Mouse (Mus musculus): ENCODE results near the gene Tnfsf12. TPM values are rescaled to one million over a fixed set of nuclear protein-coding genes. Genes with fewer than 3 reads are reported as not detected.

Tnfsf12 gene
- total RNA-seq, 2 experiments from 2014 or later, result 8.6 to 10.4 TPM

DNA sequence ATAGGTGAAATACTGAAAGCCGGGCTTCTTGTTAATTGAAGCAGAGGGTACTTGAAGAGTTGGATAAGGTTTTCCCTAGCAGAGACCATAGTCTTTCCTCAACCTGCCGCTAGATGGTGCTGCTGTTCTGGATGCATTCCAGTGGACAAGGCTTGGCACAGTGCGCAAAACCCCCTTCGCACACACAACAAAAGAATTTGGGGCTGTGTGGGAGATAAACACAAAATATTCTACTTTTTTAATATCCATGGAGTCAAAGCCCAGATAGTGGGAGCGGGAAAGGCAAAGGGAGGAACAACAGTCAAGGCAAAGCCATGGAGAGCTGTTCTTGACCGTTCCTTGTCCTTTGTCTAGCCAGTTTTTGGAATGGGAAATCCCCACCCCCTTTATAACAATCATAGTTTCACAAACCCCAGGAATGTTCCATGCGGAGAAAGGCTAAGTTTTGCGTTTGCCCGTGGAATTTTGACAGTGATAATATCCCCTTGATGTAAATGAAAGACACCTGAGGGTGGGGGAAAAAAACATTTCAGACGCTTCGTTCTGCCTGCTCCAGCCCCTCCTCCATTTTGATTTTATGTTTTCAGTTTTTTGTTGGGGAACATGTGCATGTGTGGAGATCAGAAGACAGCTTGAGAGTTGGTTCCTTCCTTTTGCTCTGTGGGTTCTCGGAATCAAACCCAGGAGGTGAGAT lies 12.7 kb downstream of the Tnfsf12 start:
- peak; percentile 81 to 82 for DNase-seq
- intact Hi-C loops (cut with DNase I), result loop anchor here (2.0 to 5.0 kb wide), 3 partner anchors 34 to 560 kb away; partner anchors contain the start of gene 9130213A22Rik

DNA sequence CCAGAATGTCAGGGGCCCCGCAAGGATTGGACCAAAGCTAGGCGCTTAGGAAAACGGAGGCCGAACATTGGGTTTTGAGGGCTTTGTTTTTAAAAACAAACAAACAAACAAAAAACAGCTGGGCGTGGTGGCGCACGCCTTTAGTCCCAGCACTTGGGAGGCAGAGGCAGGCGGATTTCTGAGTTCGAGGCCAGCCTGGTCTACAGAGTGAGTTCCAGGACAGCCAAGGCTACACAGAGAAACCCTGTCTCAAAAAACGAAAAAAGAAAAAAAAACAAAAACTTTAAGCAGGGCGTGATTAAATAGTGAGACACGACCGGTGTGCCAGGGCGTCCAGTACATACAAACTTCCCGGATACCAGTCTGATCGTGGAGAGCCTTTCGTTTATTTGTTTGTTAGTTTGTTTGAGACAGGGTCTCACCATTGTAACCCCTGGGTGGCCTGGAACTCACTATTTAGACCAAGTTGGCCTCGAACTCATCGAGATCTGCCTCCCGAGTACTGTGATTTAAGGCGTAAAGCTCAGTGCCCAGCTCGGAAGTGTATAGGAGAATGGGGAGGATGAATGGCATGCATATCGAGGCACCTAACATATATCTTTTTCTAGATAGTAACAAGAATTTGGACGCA lies 13.3 kb downstream of the Tnfsf12 start:
- intact Hi-C loops (cut with DNase I), result loop anchor here (2.0 to 5.0 kb wide), 3 partner anchors 35 to 560 kb away; partner anchors contain the start of gene 9130213A22Rik
- no peak for DNase-seq

DNA sequence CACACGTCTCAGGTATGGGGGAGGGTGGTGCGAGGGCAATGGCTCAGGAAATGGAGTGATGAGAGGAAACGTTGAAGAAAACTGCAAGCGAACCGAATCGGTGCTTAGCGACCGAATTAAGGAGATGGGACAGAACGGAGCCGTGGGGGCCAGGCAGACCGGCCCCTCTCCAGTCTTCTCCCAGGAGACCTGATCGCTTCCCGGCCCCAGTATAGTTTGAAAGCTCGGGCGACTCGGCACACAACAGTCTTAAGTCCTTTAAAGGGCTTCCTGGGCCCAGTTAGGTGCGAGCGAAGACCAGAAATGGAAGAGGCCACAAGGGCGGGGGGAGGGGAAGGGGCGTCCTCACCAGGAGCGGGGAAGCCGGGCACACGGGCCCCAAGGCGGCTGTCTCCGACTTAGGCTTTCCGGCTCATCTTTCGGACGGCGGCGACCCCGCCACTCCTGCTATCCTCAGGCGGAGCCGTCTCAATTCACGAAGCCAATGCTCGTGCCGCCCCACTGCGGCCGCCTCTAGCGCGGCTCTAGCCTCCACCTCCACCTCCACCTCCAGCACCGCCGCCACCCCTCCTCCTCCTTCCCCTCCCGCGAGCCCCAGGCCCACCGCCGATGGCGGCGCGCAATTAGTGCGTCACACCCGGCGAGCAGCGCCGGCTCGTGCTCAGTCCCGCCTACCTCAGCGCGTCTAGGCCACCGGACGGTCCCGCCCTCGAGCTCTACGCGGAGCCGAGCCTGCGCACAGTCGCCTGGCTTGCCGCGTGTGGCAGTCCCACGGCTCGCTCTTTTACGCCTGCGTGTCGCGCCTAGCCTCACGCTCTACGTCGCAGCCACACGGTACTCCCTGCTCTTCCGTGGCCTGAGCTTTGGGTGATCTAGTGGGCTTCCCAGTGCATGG lies 14.1 kb downstream of the Tnfsf12 start, which contains the start of gene Senp3:
Gene Senp3, minus strand, starts transcription at position 771 of the 895 bp plus-strand sequence.
- intact Hi-C loops (cut with DNase I), result loop anchor here (2.0 to 5.0 kb wide), 3 partner anchors 36 to 559 kb away; partner anchors contain the start of gene 9130213A22Rik
- peak; percentile 90 to 94 for DNase-seq

DNA sequence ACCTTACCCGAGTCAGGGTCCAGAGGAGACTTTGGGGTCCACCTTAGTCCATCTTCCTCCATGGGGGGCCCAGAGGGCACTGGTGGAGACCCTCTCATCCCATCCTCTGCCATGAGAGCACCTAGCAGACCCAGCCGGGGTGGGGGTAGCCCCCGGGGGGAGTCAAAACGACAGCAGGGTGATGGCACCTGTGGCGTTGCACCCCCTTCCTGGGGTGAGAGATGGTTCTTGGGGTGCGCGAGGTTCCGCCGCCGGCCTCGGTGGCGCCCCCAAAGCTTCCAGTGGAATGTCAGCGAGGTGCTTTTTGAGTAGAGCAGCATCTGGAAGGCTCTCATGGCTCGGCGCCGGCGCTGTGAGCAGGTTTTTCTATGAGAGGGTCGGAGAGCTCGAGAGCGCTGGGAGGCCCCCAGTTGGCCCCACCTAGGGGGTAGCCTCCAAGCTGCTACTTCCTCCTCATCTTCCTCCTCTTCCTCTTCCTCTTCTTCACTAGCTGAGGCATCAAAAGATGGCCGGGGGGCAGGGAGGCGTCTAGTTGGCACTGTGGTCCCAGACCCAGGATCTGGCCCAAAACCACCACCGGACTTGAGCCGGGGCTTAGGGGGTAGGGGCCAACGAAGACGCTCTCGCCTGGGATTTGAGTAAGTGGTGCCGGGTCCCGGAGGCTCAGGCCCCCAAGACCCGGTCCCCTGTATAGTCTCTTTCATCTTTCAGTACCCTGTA lies 15.4 kb downstream of the Tnfsf12 start:
- intact Hi-C loops (cut with DNase I), result loop anchor here (5.0 kb wide), 1 partner anchor 37 kb away; no protein-coding TSS in a partner anchor
- no peak for DNase-seq

DNA sequence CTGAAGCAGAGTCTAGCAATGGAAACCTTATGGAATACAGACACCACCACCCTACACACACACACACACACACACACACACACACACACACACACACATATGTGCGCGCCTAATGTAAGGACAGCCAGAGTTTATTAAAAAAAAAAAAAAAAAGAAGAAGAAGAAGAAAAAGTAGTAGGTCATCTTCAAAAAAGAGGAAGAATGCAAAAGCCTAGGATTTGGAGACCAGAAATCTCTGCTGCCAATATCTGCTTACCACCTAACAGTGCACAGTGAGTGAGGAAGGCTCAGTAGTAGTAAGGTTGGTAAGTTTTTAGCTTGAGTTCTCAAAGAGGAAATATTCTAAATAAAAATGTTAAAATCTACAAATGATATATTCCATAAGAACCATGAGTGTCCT lies 16.5 kb downstream of the Tnfsf12 start:
- DNase-seq, result no peak
- intact Hi-C loops (cut with DNase I), result no loop called here

DNA sequence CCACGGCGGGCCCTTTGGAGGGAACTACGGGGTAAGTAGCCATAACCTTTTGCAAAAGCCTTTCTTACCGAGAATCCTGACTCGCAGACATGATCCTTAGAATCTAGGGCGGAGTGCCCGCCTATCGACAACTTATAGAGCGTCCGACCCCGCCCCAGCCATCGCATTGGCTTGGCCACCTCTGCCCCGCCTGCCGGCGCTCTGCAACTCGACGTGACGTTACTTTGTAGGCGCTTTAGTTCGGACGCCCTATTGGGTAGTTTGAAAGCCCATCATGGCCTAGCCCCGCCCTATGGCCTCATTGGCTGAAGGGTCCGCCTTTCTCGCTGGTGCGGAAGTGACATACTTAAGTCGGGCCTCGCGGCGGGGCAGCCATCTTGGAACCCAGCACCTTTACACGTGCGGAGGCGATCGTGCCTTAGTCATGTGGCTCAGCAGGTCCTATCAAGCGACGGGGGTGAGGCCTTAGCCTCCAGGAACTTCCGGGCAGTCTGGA lies 23.4 kb downstream of the Tnfsf12 start, which contains the start of gene Eif4a1:
Gene Eif4a1, minus strand, starts transcription at position 213 of the 496 bp plus-strand sequence.
- DNase-seq, result peak; percentile 99 to 100
- intact Hi-C loops (cut with DNase I), result no loop called here

DNA sequence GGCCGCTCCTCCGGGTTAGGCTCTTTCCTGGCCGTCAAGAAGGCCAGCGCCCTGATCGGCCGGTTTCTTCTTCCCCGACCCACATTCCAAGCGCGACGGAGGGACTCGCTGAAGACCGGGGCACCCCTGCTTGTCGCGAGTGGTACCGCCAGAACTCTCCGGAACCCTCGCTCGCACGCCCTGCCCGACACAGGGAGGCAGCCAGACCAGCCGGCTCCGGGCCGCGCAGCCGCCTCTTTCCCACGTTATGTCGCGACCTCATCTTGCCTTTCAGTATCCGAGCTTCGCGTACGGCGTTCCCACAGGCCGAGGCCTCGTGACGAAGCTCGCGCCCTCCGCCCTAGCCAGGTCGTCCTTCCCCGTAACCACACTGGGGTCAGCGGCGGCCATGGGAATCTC lies 23.9 kb downstream of the Tnfsf12 start:
- no peak for DNase-seq
- intact Hi-C loops (cut with DNase I), result no loop called here

DNA sequence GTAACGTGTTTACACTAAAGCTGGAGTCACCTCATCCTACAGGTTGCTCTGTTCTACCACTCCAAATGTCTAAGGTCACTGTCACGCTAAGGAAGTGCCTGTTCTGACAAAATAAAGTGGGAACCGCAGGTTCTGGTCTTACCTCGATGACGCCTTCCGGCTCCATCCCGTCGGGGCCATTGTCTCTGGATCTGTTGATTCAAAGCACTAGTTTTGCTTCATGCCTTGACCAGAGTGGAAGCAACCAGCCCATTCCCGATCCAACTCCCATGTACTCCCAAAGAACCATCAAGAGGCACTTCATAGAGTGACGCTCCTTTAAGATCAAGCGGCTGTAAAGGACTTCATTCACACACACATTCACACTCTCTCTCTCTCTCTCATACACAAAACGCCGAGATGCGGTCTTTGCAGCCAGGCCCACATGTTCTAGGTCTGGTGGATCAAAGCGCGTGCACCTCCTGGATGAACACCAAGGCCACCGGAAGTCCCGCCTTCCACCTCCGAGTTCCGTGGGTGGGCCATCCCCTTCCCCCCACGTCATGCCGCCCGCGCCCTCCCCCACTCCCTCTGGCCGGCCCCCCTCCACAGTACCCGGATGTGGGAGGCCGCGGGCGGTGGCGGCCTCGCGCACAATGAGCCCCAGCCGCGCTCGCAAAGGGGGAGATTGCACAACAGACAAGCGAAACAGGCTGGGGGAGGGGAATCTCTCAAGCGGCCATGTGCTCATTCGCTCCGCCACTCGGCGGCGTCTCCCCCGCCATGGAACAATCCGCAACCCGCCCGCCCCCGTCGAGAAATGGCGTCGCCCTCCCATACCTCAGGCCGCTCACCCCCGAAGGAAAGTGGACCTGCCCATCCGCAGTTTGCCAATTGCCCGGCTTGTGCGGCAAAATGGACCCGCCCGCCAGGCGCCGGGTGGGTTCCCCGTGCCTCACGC lies 24.6 kb downstream of the Tnfsf12 start:
- intact Hi-C loops (cut with DNase I), result no loop called here

DNA sequence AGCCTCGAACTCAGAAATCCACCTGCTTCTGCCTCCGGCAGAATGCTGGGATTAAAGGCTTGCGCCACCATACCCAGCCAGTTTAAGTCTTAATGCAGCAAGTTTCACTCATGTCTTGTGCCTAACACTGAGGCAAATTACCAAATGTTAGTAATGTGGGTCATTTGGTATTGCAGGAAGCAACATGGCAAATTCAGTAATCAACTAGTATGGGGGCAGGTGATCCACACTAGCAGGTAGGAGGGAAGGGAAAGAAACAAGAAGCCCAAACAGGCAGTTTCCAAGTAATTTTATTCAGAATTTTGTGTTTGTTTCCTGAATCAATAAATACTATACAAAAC lies 29.0 kb downstream of the Tnfsf12 start:
- intact Hi-C loops (cut with DNase I), result no loop called here
- DNase-seq, result no peak

More for the DNA sequence above, 24.6 kb downstream of the Tnfsf12 start:
- DNase-seq, result peak; percentile 91 to 95

DNA sequence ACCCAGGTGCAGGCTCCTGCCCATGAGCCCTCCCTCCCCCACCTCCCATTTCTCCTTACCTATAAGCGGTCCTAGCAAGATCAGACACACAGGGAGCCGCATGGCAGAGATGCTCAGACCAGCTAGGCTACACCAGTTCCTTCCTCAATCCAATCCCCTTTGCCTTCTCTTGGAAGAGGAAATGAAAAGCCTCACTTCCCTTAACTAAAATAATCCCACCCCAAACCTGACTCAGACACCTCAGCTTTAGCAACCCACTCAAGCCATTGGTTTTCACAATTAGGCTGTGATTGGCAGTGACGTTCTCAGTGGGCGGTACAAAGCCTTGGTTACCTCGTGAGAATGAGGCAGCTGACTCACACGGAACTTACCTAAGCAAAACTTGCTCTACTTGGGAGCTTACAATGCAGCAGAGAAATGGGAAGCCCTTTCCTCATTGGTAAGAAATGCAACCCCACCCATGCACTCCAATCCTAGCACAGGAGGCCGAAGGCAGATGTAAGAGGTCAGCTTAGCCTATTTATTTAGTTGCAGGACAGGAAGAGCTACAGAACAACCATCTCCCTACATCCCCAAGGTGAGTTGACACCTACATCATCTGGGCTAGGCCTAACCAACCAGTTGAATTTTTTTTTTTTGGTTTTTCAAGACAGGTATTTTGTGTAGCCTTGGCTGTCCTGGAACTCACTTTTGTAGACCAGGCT lies 29.5 kb downstream of the Tnfsf12 start, which contains the start of gene Cd68:
Gene Cd68, minus strand, starts transcription at position 193 of the 704 bp plus-strand sequence.
- intact Hi-C loops (cut with DNase I), result no loop called here
- no peak for DNase-seq

DNA sequence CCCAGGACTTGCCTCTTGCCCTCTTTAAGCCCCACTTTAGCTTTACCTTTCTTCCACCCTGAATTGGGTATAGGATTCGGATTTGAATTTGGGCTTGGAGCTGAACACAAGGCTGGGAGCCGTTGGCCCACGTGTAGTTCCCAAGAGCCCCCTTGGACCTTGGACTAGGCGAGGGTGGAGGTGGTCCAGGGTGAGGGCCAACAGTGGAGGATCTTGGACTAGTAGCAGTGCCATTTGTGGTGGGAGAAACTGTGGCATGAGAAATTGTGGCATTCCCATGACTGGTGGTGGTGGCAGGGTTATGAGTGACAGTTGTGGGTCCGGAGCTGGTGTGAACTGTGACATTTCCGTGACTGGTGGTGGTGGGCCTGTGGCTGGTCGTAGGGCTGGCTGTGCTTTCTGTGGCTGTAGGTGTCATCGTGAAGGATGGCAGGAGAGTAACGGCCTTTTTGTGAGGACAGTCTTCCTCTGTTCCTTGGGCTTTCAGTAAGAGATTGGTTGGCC lies 30.1 kb downstream of the Tnfsf12 start:
- intact Hi-C loops (cut with DNase I), result no loop called here
- DNase-seq, result no peak

DNA sequence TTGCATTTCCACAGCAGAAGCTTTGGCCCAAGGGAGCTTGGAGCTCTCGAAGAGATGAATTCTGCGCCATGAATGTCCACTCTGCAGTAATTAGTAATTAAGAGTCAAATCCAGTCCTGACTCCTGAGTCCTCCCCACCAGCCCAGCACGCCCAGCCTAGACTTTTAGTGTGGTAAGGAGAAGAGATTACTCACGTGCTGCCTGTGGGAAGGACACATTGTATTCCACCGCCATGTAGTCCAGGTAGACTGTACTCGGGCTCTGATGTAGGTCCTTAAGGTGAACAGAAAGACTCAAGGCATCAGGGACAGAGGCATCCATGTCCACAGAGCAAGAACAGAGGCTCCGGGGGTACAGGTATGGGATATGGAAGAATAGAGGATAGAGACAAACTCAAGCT lies 30.8 kb downstream of the Tnfsf12 start:
- DNase-seq, result no peak
- intact Hi-C loops (cut with DNase I), result no loop called here

DNA sequence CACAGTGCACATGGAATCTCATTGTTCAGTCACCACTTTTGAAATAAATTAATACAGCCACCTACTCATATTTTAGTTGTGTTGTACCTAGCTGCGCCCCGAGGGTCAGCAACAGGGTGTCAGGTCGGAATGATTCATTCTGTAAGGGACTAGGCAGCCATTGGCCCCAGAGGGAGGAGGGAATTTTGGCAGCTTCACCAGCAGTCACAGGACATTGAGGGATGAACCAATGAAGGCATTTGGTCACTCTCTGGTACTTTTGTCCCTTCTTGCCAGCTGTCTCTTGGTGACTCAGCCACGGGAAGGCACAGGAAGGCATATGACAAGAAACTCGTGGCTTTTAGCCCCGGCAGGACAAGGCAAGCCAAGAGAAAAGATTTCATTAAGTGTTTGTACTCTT lies 31.9 kb downstream of the Tnfsf12 start:
- intact Hi-C loops (cut with DNase I), result no loop called here
- no peak for DNase-seq

DNA sequence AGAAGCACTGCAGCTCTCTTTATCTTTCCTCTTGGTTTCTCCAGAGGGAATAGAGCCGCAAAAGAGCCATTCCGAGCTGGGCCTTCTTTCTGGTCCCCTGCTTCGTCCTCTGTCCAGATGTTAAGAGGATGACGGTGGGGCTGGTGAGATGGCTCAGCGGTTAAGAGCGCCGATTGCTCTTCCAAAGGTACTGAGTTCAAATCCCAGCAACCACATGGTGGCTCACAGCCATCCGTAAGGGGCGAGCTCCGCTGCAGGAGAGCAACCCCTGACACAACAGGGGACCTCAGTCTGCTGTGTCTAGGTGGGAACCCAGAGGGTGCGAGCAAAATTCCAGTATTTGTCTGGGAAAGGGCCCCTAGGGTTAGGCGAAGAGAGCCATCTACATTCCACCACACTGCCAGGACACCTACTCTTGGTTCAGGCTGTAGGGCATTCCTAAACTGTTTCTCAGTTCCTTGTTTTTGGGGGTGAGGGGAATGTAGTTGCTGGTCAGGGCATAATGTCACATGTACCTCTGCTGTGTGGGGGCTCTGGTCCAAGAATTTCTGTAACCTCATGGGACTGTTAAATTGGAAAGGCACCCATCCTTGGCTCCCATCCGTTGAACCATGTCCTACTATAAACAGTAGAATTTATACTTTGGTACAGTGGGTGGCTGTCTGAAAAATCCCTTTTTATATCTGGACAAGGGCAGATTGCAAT lies 32.5 kb downstream of the Tnfsf12 start:
- intact Hi-C loops (cut with DNase I), result no loop called here
- DNase-seq, result no peak

DNA sequence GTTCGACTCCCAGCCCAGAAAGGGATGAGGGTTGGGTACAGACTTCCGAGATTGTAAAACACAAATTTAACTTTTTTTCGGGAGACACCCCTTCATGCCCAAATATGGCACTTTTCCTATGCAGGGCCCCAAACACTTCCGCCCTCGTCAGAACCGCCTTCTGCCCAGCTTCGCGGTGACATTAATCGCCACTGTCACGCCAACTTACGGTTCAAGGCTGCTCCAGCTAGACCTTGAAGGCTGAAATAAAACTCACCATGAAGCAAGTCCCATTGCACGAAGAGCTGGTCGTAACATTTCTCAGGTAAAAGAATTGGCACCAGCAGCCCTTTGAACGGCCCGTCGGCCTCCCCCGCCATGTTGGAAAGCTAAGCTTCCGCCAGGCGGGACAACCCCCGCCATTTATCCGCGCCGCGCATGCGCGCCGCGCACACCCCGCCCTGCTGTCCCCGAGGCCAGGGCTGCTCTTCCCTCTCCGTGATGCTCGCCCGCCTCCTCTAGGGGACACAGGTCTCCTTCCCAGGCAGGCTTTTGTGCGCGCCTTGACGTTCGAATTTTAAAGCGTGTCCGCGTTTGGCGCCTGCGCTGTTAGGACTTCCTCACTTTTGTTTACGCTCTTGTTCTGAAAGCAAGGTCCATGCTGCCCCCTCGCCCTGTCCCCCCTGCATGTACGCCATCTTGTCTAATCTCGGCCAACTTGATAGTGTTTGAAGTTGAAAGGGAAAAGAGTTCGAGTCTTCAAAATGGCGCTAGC lies 33.3 kb downstream of the Tnfsf12 start, which contains the start of gene Mpdu1:
Gene Mpdu1, minus strand, starts transcription at position 430 of the 754 bp plus-strand sequence.
- intact Hi-C loops (cut with DNase I), result no loop called here
- peak; percentile 90 to 91 for DNase-seq

DNA sequence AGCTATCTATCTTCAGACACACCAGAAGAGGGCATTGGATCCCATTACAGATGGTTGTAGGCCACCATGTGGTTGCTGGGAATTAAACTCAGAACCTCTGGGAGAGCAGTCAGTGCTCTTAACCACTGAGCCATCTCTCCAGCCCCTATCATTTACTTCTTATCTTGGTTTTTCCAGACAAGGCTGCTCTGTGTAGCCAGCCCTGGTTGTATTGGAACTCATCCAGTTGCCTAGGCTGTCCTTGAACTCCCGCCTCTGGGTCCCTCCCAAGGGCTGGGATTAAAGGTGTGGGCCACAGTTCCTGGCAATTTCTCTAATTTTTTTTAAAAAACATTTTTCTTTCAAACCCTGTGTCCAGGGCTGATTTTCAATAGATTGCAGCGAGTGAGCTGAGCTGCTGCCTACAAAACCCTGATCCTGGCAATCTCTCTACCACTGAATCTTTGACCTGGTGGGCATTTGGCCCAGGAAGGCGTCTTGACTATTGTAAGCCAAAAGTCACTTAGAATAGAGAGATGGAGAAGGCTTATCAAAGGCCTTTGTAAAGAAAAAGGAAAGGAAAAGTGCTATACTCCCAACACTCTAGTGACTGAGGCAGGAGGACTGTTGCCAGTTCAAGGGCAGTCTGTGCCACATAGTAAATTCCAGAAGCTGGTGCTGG lies 34.3 kb downstream of the Tnfsf12 start:
- DNase-seq, result no peak
- intact Hi-C loops (cut with DNase I), result no loop called here

Measured in gastrocnemius, postnatal 36 days (tissue).